Mouse (Mus musculus) CH12.LX (cell line): Measurements from ENCODE around the gene Olfr432. TPM values are rescaled to one million over a fixed set of nuclear protein-coding genes. Genes with fewer than 3 reads are reported as not detected.
"Not testable (repeated sequence)": the region's sequence is repeated elsewhere in the genome, so short reads cannot be mapped to it uniquely, and the experiment has no call there.

ENCODE experiments used
- DNase-seq: peaks from one replicate; pipeline ENCODE4 v3.0.0-alpha.2; 2013; ENCODE audit errors: extremely low read depth
- H3K27ac ChIP-seq: 2 replicates; pipeline ENCODE4 v1.5.1; 2012; ENCODE audit warnings: low read depth, mild to moderate bottlenecking, control low read depth, moderate library complexity; ENCODE audit not compliant: insufficient read depth
- H3K27me3 ChIP-seq: replicated peaks from 2 replicates; pipeline ENCODE3; 2012; ENCODE audit warnings: inconsistent platforms
- H3K36me3 ChIP-seq, 2 experiments: replicated peaks in 1 of 2; 2 replicates each; pipeline versions ENCODE3 to v1.6.1; 2012; ENCODE audit warnings: inconsistent platforms in 1 of 2, low read length in 1 of 2, mild to moderate bottlenecking in 1 of 2, mixed read lengths in 1 of 2, moderate library complexity in 1 of 2; ENCODE audit not compliant: control insufficient read depth in 1 of 2, insufficient read depth in 1 of 2
- H3K4me1 ChIP-seq, 2 experiments: 2 replicates each; pipeline ENCODE4 v1.6.1; 2012; ENCODE audit warnings: inconsistent platforms in 1 of 2, moderate library complexity in 1 of 2; ENCODE audit not compliant: insufficient read depth in 2 of 2, control insufficient read depth in 1 of 2
- H3K4me2 ChIP-seq: 2 replicates; pipeline ENCODE4 v1.6.1; 2012; ENCODE audit warnings: low read depth, mild to moderate bottlenecking, control low read depth; ENCODE audit not compliant: poor library complexity, insufficient read depth, severe bottlenecking
- H3K4me3 ChIP-seq, 3 experiments: fragments of 150-350 bp in 1 of 3; sonication (generic) in 1 of 3; replicated peaks in 1 of 3; 2 replicates each; pipeline versions ENCODE3 to v1.5.1; 2011 to 2012; ENCODE audit warnings: low read depth in 2 of 3, low read length in 2 of 3, mild to moderate bottlenecking in 2 of 3, moderate library complexity in 2 of 3, control low read depth in 1 of 3, improper control_type of control experiment in 1 of 3, inconsistent platforms in 1 of 3, mixed read lengths in 1 of 3; ENCODE audit not compliant: poor library complexity in 1 of 3
- H3K79me2 ChIP-seq: replicated peaks from 2 replicates; pipeline ENCODE4 v1.6.1; 2012; ENCODE audit warnings: mild to moderate bottlenecking, moderate library complexity; ENCODE audit not compliant: control insufficient read depth, poor library complexity, insufficient read depth, severe bottlenecking; ENCODE audit errors: extremely low read depth
- H3K9ac ChIP-seq: 2 replicates; pipeline ENCODE4 v1.6.1; 2012; ENCODE audit warnings: low read depth, mild to moderate bottlenecking, control low read depth, moderate library complexity; ENCODE audit not compliant: insufficient read depth
- H3K9me3 ChIP-seq: replicated peaks from 2 replicates; pipeline ENCODE3; 2012; ENCODE audit warnings: low read length, inconsistent platforms, mixed read lengths
- CTCF ChIP-seq, 2 experiments: IDR thresholded peaks in 1 of 2; conservative IDR thresholded peaks in 1 of 2; 2 replicates each; pipeline ENCODE4 v1.5.1; 2011 to 2012; ENCODE audit warnings: low read depth in 2 of 2, low read length in 2 of 2, improper control_type of control experiment in 1 of 2, inconsistent platforms in 1 of 2, mild to moderate bottlenecking in 1 of 2, moderate library complexity in 1 of 2
- E2F4 ChIP-seq: IDR thresholded peaks from 2 replicates; pipeline ENCODE4 v1.6.1; 2011; ENCODE audit warnings: low read depth, low read length, improper control_type of control experiment; ENCODE audit not compliant: insufficient replicate concordance
- EP300 ChIP-seq: IDR thresholded peaks from 2 replicates; pipeline ENCODE4 v1.6.1; 2011; ENCODE audit warnings: low read length, improper control_type of control experiment
- ETS1 ChIP-seq: conservative IDR thresholded peaks from 2 replicates; pipeline ENCODE4 v1.6.1; 2012; ENCODE audit warnings: low read depth, mild to moderate bottlenecking, inconsistent platforms, low read length, improper control_type of control experiment, moderate library complexity
- JUN ChIP-seq: IDR thresholded peaks from 2 replicates; pipeline ENCODE4 v1.6.1; 2011; ENCODE audit warnings: low read depth, mild to moderate bottlenecking, low read length, improper control_type of control experiment, moderate library complexity; ENCODE audit not compliant: insufficient read depth
- MAFK ChIP-seq: IDR thresholded peaks from 2 replicates; pipeline ENCODE4 v1.6.1; 2011; ENCODE audit warnings: low read length, improper control_type of control experiment; ENCODE audit not compliant: insufficient replicate concordance
- MAX ChIP-seq: IDR thresholded peaks from 2 replicates; pipeline ENCODE4 v1.6.1; 2011; ENCODE audit warnings: low read length, improper control_type of control experiment
- RCOR1 ChIP-seq: conservative IDR thresholded peaks from 2 replicates; pipeline ENCODE4 v1.6.1; 2012; ENCODE audit warnings: low read depth, mild to moderate bottlenecking, inconsistent platforms, low read length, improper control_type of control experiment
- UBTF ChIP-seq: IDR thresholded peaks from 2 replicates; pipeline ENCODE4 v1.6.1; 2012; ENCODE audit warnings: low read depth, mild to moderate bottlenecking, inconsistent platforms, low read length, improper control_type of control experiment, moderate library complexity
- USF1 ChIP-seq: IDR thresholded peaks from 2 replicates; pipeline ENCODE4 v1.6.1; 2014; ENCODE audit warnings: low read depth, mild to moderate bottlenecking, inconsistent platforms, low read length, improper control_type of control experiment
- ZMIZ1 ChIP-seq: IDR thresholded peaks from 2 replicates; pipeline ENCODE4 v1.6.1; 2012; ENCODE audit warnings: low read depth, mild to moderate bottlenecking, inconsistent platforms, low read length, improper control_type of control experiment
- dilution Hi-C: fragments of 300-500 bp; cut with MboI; formaldehyde crosslinking; loops from 2 replicates; pipeline ENCODE4 v1.14.3; 2020; ENCODE audit warnings: low sequenced_read_pairs; ENCODE audit not compliant: extremely low pct_unique_long_range_greater_than_20kb, extremely low pct_ligation_motif_present
- in situ Hi-C: fragments of 300-500 bp; cut with MboI; formaldehyde crosslinking; loops from 3 replicates; pipeline ENCODE4 v1.14.3; 2019; ENCODE audit warnings: low sequenced_read_pairs, low pct_ligation_motif_present, low pct_unique_long_range_greater_than_20kb, mixed read lengths
- polyA plus RNA-seq: library from polyadenylated mRNA; unstranded; fragments of >175 nt; gene quantifications from 2 replicates; pipeline ENCODE4 v1.2.1, GENCODE M21; 2012; ENCODE audit warnings: low read depth; ENCODE audit not compliant: insufficient read length
- total RNA-seq, 2 experiments: library from RNA; depleted of rRNA; stranded (reverse); fragments of 300-350 nt in 1 of 2; fragments of >200 nt in 1 of 2; gene quantifications; 2 replicates each; pipeline ENCODE4 v1.2.3; 2012 to 2014

The Olfr432 gene
- not detected in 2 replicates for total RNA-seq (2012; rRNA removed)
- total RNA-seq (2014; rRNA removed), result 0.04 and 0.05 TPM in 2 replicates
- 0.07 and 0.13 TPM in 2 replicates for polyA plus RNA-seq

GRCm38 (mm10) chr1:174048893-174049292, at the start of gene Olfr432:
Gene Olfr432 (plus strand): TSS chr1:174049205.
- Histone ChIP-seq H3K9me3 (peaks cover 3% of the 10 kb centered on the region), H3K4me1 (peaks cover 6 to 7% of the 10 kb centered on the region in 2 experiments; a peak in 2 of 4 replicates), H3K27me3 (no peaks in the 10 kb centered on the region), H3K4me2 (no peak within 1 kb of the TSS), H3K9ac (no peak within 1 kb of the TSS), H3K79me2 (no peaks in the 10 kb centered on the region), H3K4me3 (no peak within 1 kb of the TSS), H3K27ac (no peak within 1 kb of the TSS), H3K36me3 (no peaks in the 10 kb centered on the region)
- dilution Hi-C loops, result no loop called here
- TF ChIP-seq EP300, result no peak
- TF ChIP-seq CTCF (conservative IDR thresholded peaks at IDR 0.05 in 1 of 2, IDR thresholded peaks at IDR 0.05 in 1 of 2; ENCODE audit: low read depth in 2 of 2, low read length in 2 of 2), result no peak
- no peak for TF ChIP-seq E2F4
- no peak for TF ChIP-seq JUN
- no peak for TF ChIP-seq MAFK
- no peak for TF ChIP-seq UBTF
- no peak for TF ChIP-seq MAX
- no peak for TF ChIP-seq USF1
- no peak for TF ChIP-seq RCOR1
- no peak for TF ChIP-seq ZMIZ1
- TF ChIP-seq ETS1, result no peak
- in situ Hi-C loops, result no loop called here
- no peak for DNase-seq

- H3K4me1 ChIP-seq, DNase-seq, H3K9me3 ChIP-seq, H3K27ac ChIP-seq, H3K9ac ChIP-seq, H3K4me3 ChIP-seq, in situ Hi-C loops, H3K4me2 ChIP-seq, H3K79me2 ChIP-seq, H3K27me3 ChIP-seq, dilution Hi-C loops, H3K36me3 ChIP-seq: not testable (repeated sequence)
Measured at GRCm38 (mm10) chr1:174004352-174005109, 44.5 kb upstream of the Olfr432 start.

- H3K4me1 ChIP-seq, in situ Hi-C loops, H3K4me2 ChIP-seq, H3K4me3 ChIP-seq, dilution Hi-C loops, H3K9me3 ChIP-seq, DNase-seq, H3K27ac ChIP-seq, H3K79me2 ChIP-seq, H3K27me3 ChIP-seq, H3K36me3 ChIP-seq, H3K9ac ChIP-seq: not testable (repeated sequence)
Measured at GRCm38 (mm10) chr1:174007050-174007449, 42.0 kb upstream of the Olfr432 start.
